Mouse (Mus musculus) adrenal gland (tissue): Measurements from ENCODE around the gene Mrpl23.

Experiments used
- intact Hi-C: fragments of 180-260 bp; cut with DNase I; formaldehyde crosslinking; loops from one replicate; pipeline ENCODE4 v1.15.1; 2025

Gene Mrpl23

GRCm38 (mm10) chr7:142550935-142551373 lies 18.5 kb downstream of the Mrpl23 start:
- intact Hi-C loops = no loop called here

GRCm38 (mm10) chr7:142551691-142552090 lies 19.2 kb downstream of the Mrpl23 start:
- intact Hi-C loops = no loop called here

DNA sequence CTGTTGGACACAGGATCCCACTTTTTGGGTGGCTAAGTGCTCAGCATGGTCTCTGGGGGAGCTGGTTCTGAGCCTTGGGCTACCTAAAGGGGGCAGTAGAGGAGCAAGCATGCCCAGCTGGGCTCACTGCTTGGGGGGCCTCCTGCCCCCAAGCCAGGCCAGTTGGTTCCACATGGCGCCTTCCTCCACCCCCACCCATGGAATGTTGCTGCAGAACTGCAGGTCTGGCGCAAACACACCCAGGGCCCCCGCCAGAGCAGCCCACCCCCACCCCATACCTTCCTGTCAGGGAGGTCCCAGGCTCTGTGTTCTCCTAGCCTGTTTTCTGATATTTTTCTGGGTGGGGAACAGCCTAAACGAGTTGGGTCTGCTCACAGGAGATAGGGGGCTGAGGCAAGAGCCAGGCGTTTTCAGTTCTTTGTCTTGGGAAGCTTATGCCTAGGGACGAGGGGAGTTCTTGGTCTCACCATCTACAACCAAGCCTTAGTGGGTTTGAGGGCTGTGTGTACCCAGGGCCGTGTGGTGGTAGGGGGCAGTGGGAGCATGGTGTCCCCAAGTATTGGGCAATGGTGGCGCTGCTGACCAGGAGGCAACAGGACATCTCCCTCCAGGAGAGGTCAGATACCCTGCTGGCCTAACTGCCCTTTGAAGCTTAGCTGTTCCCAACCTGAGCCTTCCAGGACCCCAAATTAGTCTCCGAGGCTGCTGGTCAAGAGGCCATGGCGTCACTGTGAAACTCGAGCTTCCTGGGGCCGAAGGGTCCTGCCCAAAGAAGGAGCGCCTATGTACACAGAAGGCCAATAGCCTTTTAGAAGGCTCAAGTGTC lies 20.3 kb downstream of the Mrpl23 start:
- intact Hi-C loops = no loop called here

- intact Hi-C loops = no loop called here
Measured at GRCm38 (mm10) chr7:142553417-142554335, 21.2 kb downstream of the Mrpl23 start.

GRCm38 (mm10) chr7:142554625-142555024 lies 22.1 kb downstream of the Mrpl23 start:
- intact Hi-C loops = no loop called here

DNA sequence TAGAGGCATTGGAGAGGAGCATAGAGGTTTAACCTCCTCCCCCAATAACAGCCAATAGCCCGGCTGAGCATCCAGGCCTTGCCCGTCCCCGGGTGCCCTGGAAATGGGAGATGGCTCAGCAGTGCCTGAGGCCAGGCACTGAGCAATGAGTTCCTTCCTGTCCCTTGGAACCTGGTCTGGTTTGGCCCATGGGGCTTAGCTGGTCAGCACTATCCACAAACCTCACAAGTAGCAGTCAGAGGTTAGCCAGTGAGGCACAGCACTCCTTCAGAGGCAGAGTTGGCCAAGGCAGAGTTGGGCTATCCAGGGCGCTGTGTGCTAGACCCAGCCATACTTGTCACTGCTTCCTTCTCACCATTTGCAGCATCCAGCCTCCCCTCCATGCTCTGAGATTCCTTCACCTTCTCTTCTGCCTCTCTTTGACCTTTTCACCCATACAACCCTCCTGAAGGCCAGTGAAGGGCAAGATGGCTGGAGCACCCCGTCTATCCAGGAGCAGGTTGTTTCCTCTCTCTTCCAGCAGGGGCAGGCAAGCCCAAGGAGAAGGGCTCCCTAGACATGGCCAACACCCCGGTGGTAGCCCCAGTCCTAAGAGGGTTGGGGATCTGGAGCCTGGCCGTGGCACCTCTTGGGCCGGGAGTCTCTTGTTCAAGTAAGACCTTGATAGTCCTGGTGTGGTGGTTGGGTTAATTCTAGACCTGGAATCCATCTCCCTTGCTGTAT lies 23.0 kb downstream of the Mrpl23 start:
- intact Hi-C loops = no loop called here

DNA sequence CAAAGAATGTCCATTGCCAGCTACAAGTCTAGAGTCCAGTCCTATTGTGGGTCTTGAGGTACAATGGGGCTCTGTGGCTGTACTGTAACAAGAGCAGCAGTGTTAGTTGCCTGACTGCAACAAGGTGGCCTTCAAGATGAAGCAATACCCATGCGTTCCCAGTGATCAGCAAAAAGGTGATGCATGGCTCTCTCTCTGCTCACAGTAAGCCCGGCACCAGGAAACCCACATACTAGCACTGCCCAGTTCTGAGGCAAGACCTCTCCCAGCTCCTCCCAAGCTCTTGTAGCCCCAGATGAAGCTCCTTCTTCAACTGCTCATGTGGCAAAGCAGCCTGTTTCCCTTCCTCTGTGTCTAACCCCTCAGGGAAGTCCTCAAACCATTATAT lies 23.6 kb downstream of the Mrpl23 start:
- intact Hi-C loops = no loop called here

- intact Hi-C loops = no loop called here
Measured at GRCm38 (mm10) chr7:142557696-142558095, 25.2 kb downstream of the Mrpl23 start.

GRCm38 (mm10) chr7:142558511-142559146 lies 26.1 kb downstream of the Mrpl23 start:
- intact Hi-C loops = no loop called here

- intact Hi-C loops = no loop called here
Measured at GRCm38 (mm10) chr7:142559651-142560175, 27.2 kb downstream of the Mrpl23 start.

DNA sequence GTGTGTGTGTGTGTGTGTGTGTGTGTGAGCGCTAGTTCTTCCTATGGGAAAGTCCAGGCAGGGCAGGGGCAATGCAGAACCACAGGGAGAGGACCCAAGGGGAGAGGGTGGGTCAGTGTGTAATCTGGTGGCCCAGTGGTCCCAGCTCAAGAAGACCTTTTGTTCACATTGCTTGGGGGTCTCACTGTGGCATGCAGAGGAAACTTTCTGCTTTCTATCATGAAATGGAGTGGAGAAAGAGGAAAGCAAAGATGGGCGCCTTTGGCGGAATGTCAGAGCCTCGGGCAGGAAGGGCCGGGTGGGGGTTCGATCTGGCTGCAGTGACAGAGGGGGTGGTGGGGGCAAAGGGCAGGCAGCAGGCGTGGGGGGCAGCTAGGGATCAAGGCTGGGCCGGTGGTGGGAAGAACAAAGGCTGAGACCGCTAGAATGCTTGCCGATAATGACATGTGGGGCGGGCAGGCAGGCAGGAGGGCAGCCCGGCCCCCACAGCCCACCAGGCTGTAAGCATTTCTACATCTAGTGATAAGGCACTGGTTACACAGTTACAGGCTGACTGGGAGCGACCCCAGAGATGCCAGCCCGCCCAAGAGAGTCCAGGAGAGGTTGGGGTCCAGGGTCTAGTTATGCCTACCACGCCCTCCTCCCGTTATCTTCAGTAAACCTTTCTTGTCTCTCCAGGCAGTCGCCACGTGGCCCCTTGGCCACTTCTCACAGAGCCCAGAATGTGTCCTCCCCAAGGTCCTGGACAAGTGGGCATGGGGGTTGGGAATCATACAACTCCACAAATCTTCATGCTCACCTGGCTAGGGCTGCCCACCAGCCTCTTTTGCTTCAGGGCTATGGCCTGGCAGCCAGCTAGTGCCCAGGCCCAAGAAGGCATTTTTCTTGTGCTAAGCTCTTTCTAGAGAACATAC lies 28.7 kb downstream of the Mrpl23 start:
- intact Hi-C loops = no loop called here

DNA sequence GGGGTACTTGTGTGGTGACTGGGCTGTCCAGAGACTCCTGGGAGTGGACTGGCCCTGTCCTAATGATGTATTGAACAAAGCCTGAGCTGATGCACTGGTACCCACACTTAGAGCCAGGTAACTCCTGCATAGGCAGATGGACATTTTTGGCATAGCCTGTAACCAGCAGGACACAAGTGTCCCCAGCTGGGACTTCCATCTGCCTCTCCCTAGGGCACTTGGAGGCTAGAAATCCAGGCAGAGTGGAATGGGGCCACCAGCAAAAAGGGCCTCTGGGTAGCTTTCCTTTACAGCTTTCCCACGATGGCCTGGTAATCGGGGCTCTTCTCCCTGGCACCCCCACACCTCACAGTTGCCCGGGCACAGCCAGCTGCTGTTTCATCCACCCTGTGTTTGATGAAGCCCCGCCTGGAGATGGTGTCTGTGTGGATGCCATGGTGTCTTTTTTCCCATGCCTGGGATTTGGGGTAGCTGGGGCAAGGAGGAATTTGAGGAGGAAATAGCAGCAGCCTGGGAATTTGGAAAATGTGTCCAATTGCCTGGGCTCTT lies 29.4 kb downstream of the Mrpl23 start:
- intact Hi-C loops = no loop called here

GRCm38 (mm10) chr7:142563168-142563567 lies 30.7 kb downstream of the Mrpl23 start:
- intact Hi-C loops = no loop called here

GRCm38 (mm10) chr7:142564955-142565643 lies 32.6 kb downstream of the Mrpl23 start:
- intact Hi-C loops = no loop called here

DNA sequence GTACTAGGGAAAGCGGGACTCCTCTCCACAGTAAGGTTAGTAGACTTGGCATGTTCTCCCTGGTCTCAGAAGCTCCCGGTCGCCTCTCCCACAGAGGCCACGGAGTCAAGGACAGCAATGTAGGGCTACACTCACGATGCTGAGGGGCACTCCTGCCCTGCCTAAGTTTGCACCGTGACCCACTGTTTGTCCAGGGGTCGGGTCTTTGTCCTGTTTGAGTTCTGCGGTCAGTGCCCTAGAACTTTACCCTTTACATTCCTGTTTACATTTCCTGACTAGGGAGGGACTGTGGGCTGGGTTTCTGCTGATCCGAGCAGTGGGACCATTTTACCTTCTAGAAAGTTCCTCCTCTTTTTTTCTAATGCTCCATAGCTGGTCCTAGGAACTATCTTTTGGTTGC lies 34.0 kb downstream of the Mrpl23 start:
- intact Hi-C loops = no loop called here

GRCm38 (mm10) chr7:142568985-142569384 lies 36.5 kb downstream of the Mrpl23 start:
- intact Hi-C loops = no loop called here

- intact Hi-C loops = no loop called here
Measured at GRCm38 (mm10) chr7:142570565-142570964, 38.1 kb downstream of the Mrpl23 start.

- intact Hi-C loops = no loop called here
Measured at GRCm38 (mm10) chr7:142571458-142572220, 39.2 kb downstream of the Mrpl23 start.
